Mouse (Mus musculus): ENCODE results near the gene Scnn1a. TPM values are rescaled to one million over a fixed set of nuclear protein-coding genes. Genes with fewer than 3 reads are reported as not detected.

Gene Scnn1a
- polyA plus RNA-seq, 1 experiment from 2014 or later: 3.2 TPM

GRCm38 (mm10) chr6:125349575-125350230, 29.2 kb downstream of the Scnn1a start:
- peak overlapping the region; percentile 90 for H3K4me2 ChIP-seq (ENCODE audit: low read depth, low read length)
- ATAC-seq (ENCODE audit: low read depth): peak; percentile 86
- H3K9me3 ChIP-seq (ENCODE audit: control insufficient read depth, low read length): no peaks in the 10 kb centered on the region
- peak overlapping the region; percentile 90 for H3K9ac ChIP-seq (ENCODE audit: low read depth, low read length)
- peaks cover 46% of the 10 kb centered on the region for H3K4me1 ChIP-seq (ENCODE audit: control insufficient read depth, insufficient read depth, low read length)
- H3K27me3 ChIP-seq (replicated peaks; ENCODE audit: control insufficient read depth, insufficient read depth, low read length): no peaks in the 10 kb centered on the region
- under 1% methylated on average over 24 of the region's 27 CpGs for WGBS
- no peaks in the 10 kb centered on the region for H3K36me3 ChIP-seq (ENCODE audit: control insufficient read depth, insufficient read depth, low read length)
- H3K4me3 ChIP-seq (ENCODE audit: low read depth, low read length): peak overlapping the region; percentile 79
- H3K27ac ChIP-seq (replicated peaks; ENCODE audit: low read depth, low read length): peak overlapping the region; percentile 90
- DNase-seq (ENCODE audit: low spot score): peak; percentile 94

GRCm38 (mm10) chr6:125350231-125350994, 30.0 kb downstream of the Scnn1a start:
- H3K4me1 ChIP-seq (ENCODE audit: control insufficient read depth, insufficient read depth, low read length): peaks cover 53% of the 10 kb centered on the region
- no peaks in the 10 kb centered on the region for H3K36me3 ChIP-seq (ENCODE audit: control insufficient read depth, insufficient read depth, low read length)
- WGBS: 2% methylated on average over 20 of the region's 20 CpGs
- 0 out of 2 replicates have a peak, but pooled peaks have one; percentile 10 for ATAC-seq (ENCODE audit: low read depth)
- peak overlapping the region; percentile 90 for H3K4me2 ChIP-seq (ENCODE audit: low read depth, low read length)
- peak overlapping the region; percentile 79 for H3K4me3 ChIP-seq (ENCODE audit: low read depth, low read length)
- H3K27me3 ChIP-seq (replicated peaks; ENCODE audit: control insufficient read depth, insufficient read depth, low read length): no peaks in the 10 kb centered on the region
- no peaks in the 10 kb centered on the region for H3K9me3 ChIP-seq (ENCODE audit: control insufficient read depth, low read length)
- H3K27ac ChIP-seq (replicated peaks; ENCODE audit: low read depth, low read length): peak overlapping the region; percentile 90
- peak overlapping the region; percentile 90 for H3K9ac ChIP-seq (ENCODE audit: low read depth, low read length)
- no peak for DNase-seq (ENCODE audit: low spot score)

- H3K4me1 ChIP-seq (ENCODE audit: control insufficient read depth, insufficient read depth, low read length): peaks cover 59% of the 10 kb centered on the region
Measured at GRCm38 (mm10) chr6:125350995-125351324, 30.5 kb downstream of the Scnn1a start.

GRCm38 (mm10) chr6:125351368-125352045, 31.0 kb downstream of the Scnn1a start:
- peak overlapping the region; percentile 79 for H3K4me3 ChIP-seq (ENCODE audit: low read depth, low read length)
- H3K4me2 ChIP-seq (ENCODE audit: low read depth, low read length): peak overlapping the region; percentile 90
- no peaks in the 10 kb centered on the region for H3K9me3 ChIP-seq (ENCODE audit: control insufficient read depth, low read length)
- H3K36me3 ChIP-seq (ENCODE audit: control insufficient read depth, insufficient read depth, low read length): no peaks in the 10 kb centered on the region
- DNase-seq (ENCODE audit: low spot score) (no peak), ATAC-seq (ENCODE audit: low read depth) (no peak)
- no peak overlapping the region for H3K9ac ChIP-seq (ENCODE audit: low read depth, low read length)
- no peaks in the 10 kb centered on the region for H3K27me3 ChIP-seq (replicated peaks; ENCODE audit: control insufficient read depth, insufficient read depth, low read length)
- no peak overlapping the region for H3K27ac ChIP-seq (replicated peaks; ENCODE audit: low read depth, low read length)
- peaks cover 64% of the 10 kb centered on the region for H3K4me1 ChIP-seq (ENCODE audit: control insufficient read depth, insufficient read depth, low read length)
- WGBS: 61% methylated on average over 8 of the region's 8 CpGs

More at GRCm38 (mm10) chr6:125350995-125351324, 30.5 kb downstream of the Scnn1a start:
- Histone ChIP-seq H3K27me3 (replicated peaks; ENCODE audit: control insufficient read depth, insufficient read depth, low read length) (no peaks in the 10 kb centered on the region), H3K4me2 (ENCODE audit: low read depth, low read length) (peak overlapping the region; percentile 90), H3K27ac (replicated peaks; ENCODE audit: low read depth, low read length) (peak overlapping the region; percentile 90), H3K36me3 (ENCODE audit: control insufficient read depth, insufficient read depth, low read length) (no peaks in the 10 kb centered on the region), H3K9ac (ENCODE audit: low read depth, low read length) (peak overlapping the region; percentile 90), H3K4me3 (ENCODE audit: low read depth, low read length) (peak overlapping the region; percentile 79), H3K9me3 (ENCODE audit: control insufficient read depth, low read length) (no peaks in the 10 kb centered on the region)
- DNase-seq (ENCODE audit: low spot score) (no peak), ATAC-seq (ENCODE audit: low read depth) (no peak)
- 69% methylated on average over 2 of the region's 2 CpGs for WGBS

- Histone ChIP-seq H3K36me3 (ENCODE audit: control insufficient read depth, insufficient read depth, low read length) (peaks cover 5% of the 10 kb centered on the region; the same call in 1 of the 2 replicates), H3K27me3 (replicated peaks; ENCODE audit: control insufficient read depth, insufficient read depth, low read length) (no peaks in the 10 kb centered on the region), H3K9ac (ENCODE audit: low read depth, low read length) (no peak overlapping the region), H3K9me3 (ENCODE audit: control insufficient read depth, low read length) (no peaks in the 10 kb centered on the region), H3K4me3 (ENCODE audit: low read depth, low read length) (peak overlapping the region; percentile 79; the same call in 1 of the 2 replicates), H3K4me1 (ENCODE audit: control insufficient read depth, insufficient read depth, low read length) (peaks cover 65% of the 10 kb centered on the region), H3K27ac (replicated peaks; ENCODE audit: low read depth, low read length) (no peak overlapping the region), H3K4me2 (ENCODE audit: low read depth, low read length) (peak overlapping the region; percentile 90)
- ATAC-seq (ENCODE audit: low read depth): no peak
- 74% methylated on average over 5 of the region's 5 CpGs for WGBS
- DNase-seq (ENCODE audit: low spot score): no peak
Measured at GRCm38 (mm10) chr6:125352046-125352384, 31.6 kb downstream of the Scnn1a start.

- H3K4me2 ChIP-seq (ENCODE audit: low read depth, low read length): 0 out of 2 replicates have a peak overlapping the region, but pooled peaks have one; percentile 90
- H3K4me3 ChIP-seq (ENCODE audit: low read depth, low read length): no peak overlapping the region
- no peaks in the 10 kb centered on the region for H3K27me3 ChIP-seq (replicated peaks; ENCODE audit: control insufficient read depth, insufficient read depth, low read length)
- H3K9me3 ChIP-seq (ENCODE audit: control insufficient read depth, low read length): no peaks in the 10 kb centered on the region
- ATAC-seq (ENCODE audit: low read depth) (no peak), DNase-seq (ENCODE audit: low spot score) (no peak)
- H3K27ac ChIP-seq (replicated peaks; ENCODE audit: low read depth, low read length): no peak overlapping the region
- peaks cover 13% of the 10 kb centered on the region for H3K36me3 ChIP-seq (ENCODE audit: control insufficient read depth, insufficient read depth, low read length)
- peaks cover 65% of the 10 kb centered on the region for H3K4me1 ChIP-seq (ENCODE audit: control insufficient read depth, insufficient read depth, low read length)
- no peak overlapping the region for H3K9ac ChIP-seq (ENCODE audit: low read depth, low read length)
- 45% methylated on average over 4 of the region's 4 CpGs for WGBS
Measured at GRCm38 (mm10) chr6:125352811-125353210, 32.4 kb downstream of the Scnn1a start.

GRCm38 (mm10) chr6:125353221-125353620, 32.8 kb downstream of the Scnn1a start:
- Histone ChIP-seq H3K4me1 (ENCODE audit: control insufficient read depth, insufficient read depth, low read length) (peaks cover 63% of the 10 kb centered on the region), H3K36me3 (ENCODE audit: control insufficient read depth, insufficient read depth, low read length) (peaks cover 17% of the 10 kb centered on the region), H3K27ac (replicated peaks; ENCODE audit: low read depth, low read length) (no peak overlapping the region), H3K27me3 (replicated peaks; ENCODE audit: control insufficient read depth, insufficient read depth, low read length) (no peaks in the 10 kb centered on the region), H3K4me3 (ENCODE audit: low read depth, low read length) (no peak overlapping the region), H3K9me3 (ENCODE audit: control insufficient read depth, low read length) (no peaks in the 10 kb centered on the region), H3K4me2 (ENCODE audit: low read depth, low read length) (no peak overlapping the region), H3K9ac (ENCODE audit: low read depth, low read length) (no peak overlapping the region)
- no peak for ATAC-seq (ENCODE audit: low read depth)
- 71% methylated on average over 11 of the region's 11 CpGs for WGBS
- no peak for DNase-seq (ENCODE audit: low spot score)

GRCm38 (mm10) chr6:125353655-125354054, 33.2 kb downstream of the Scnn1a start:
- DNase-seq (ENCODE audit: low spot score) (no peak), ATAC-seq (ENCODE audit: low read depth) (no peak)
- H3K27me3 ChIP-seq (replicated peaks; ENCODE audit: control insufficient read depth, insufficient read depth, low read length): no peaks in the 10 kb centered on the region
- H3K4me3 ChIP-seq (ENCODE audit: low read depth, low read length): no peak overlapping the region
- peaks cover 59% of the 10 kb centered on the region for H3K4me1 ChIP-seq (ENCODE audit: control insufficient read depth, insufficient read depth, low read length)
- H3K9ac ChIP-seq (ENCODE audit: low read depth, low read length): peak overlapping the region; percentile 35; the same call in 1 of the 2 replicates
- H3K36me3 ChIP-seq (ENCODE audit: control insufficient read depth, insufficient read depth, low read length): peaks cover 21% of the 10 kb centered on the region
- no peak overlapping the region for H3K27ac ChIP-seq (replicated peaks; ENCODE audit: low read depth, low read length)
- H3K4me2 ChIP-seq (ENCODE audit: low read depth, low read length): no peak overlapping the region
- WGBS: 86% methylated on average over 4 of the region's 4 CpGs
- no peaks in the 10 kb centered on the region for H3K9me3 ChIP-seq (ENCODE audit: control insufficient read depth, low read length)
